Mouse (Mus musculus): ENCODE data around the gene Frmpd4.

Frmpd4 gene

GRCm38 (mm10) chrX:167552827-167553226 is 1024.2 kb downstream of the Frmpd4 start:
- DNase-seq (ENCODE audit: low spot score), result no peak

GRCm38 (mm10) chrX:167523151-167523550 is 1053.9 kb downstream of the Frmpd4 start:
- no peak for DNase-seq (ENCODE audit: low spot score)

- no peak for DNase-seq (ENCODE audit: low spot score)
Measured at GRCm38 (mm10) chrX:167522528-167522927, 1054.5 kb downstream of the Frmpd4 start.

GRCm38 (mm10) chrX:167518440-167518839 is 1058.6 kb downstream of the Frmpd4 start:
- no peak for DNase-seq (ENCODE audit: low spot score)

- peak; percentile 83 for DNase-seq (ENCODE audit: low spot score)
Measured at GRCm38 (mm10) chrX:167497780-167498179, 1079.3 kb downstream of the Frmpd4 start.

GRCm38 (mm10) chrX:167492265-167492664 is 1084.8 kb downstream of the Frmpd4 start:
- no peak for DNase-seq (ENCODE audit: low spot score)

- DNase-seq (ENCODE audit: low spot score), result no peak
Measured at GRCm38 (mm10) chrX:167491589-167492207, 1085.3 kb downstream of the Frmpd4 start.

- no peak for DNase-seq (ENCODE audit: low spot score)
Measured at GRCm38 (mm10) chrX:167483409-167484177, 1093.4 kb downstream of the Frmpd4 start.

- DNase-seq (ENCODE audit: low spot score), result no peak
Measured at GRCm38 (mm10) chrX:167477636-167478035, 1099.4 kb downstream of the Frmpd4 start.

- DNase-seq (ENCODE audit: low spot score), result no peak
Measured at GRCm38 (mm10) chrX:167434883-167435282, 1142.1 kb downstream of the Frmpd4 start.

- DNase-seq (ENCODE audit: low spot score), result no peak
Measured at GRCm38 (mm10) chrX:167433950-167434349, 1143.1 kb downstream of the Frmpd4 start.
